Mouse (Mus musculus) gastrocnemius, adult 8-10 months (tissue): ENCODE measurements around the gene Bank1. TPM values are rescaled to one million over a fixed set of nuclear protein-coding genes. Genes with fewer than 3 reads are reported as not detected.
"Not testable (repeated sequence)": the region's sequence is repeated elsewhere in the genome, so short reads cannot be mapped to it uniquely, and the experiment has no call there.

Source experiments
- DNase-seq, 2 experiments: peaks; one replicate each; pipeline ENCODE4 v3.0.0; 2022; ENCODE audit warnings: low spot score in 2 of 2
- total RNA-seq, 4 experiments: library from RNA; stranded (reverse); gene quantifications; 2 replicates each; pipeline ENCODE4 v1.2.4; 2022

Gene Bank1
- under 1 TPM in 3 of 4 experiments, not detected in 1; 0.10 to 0.52 (median 0.38) TPM for total RNA-seq

DNA sequence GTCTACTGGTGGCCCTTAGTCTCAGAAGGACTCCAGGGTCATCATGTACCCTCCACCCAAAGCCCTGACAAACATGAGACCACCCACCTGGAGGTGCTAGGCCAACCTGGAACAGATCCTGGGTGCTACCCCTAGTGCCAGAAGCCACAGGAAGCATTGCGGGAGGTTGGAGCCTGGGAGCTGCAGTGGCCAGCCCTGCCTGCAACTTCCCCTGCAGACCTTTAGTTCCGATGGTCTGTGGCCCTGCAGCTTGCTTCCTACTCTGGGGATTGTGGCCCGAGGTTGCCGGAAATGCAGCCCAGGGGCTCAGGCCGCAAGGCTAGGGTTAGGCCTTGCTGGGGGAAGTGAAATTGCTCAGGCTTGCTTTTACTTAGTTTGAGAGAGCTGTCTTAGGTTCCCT is at the start of gene Bank1:
TSS of gene Bank1 (minus strand) at position 284 of the 400 bp plus-strand sequence.
- DNase-seq: peak in 1 of 2 experiments; percentile 3

DNA sequence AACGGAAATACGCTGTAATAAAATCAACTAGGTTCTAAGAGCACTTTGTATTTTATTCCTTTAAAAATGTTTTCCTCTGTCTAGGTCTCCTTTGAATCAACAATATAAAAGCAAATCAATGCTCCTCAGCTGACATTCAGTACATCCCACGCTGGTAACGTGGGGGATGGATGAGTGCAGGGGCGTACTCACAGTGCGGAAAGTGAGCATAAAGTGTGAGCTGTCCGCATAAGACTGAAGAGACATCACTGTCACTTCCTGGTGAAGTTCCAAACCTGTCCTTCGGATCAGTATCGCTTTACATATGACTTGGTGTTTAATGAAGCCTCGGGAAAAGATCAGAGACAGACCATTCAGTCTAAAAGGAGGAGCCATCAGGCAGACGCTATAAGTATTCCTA is 44.0 kb upstream of the Bank1 start:
- DNase-seq: no peak

DNA sequence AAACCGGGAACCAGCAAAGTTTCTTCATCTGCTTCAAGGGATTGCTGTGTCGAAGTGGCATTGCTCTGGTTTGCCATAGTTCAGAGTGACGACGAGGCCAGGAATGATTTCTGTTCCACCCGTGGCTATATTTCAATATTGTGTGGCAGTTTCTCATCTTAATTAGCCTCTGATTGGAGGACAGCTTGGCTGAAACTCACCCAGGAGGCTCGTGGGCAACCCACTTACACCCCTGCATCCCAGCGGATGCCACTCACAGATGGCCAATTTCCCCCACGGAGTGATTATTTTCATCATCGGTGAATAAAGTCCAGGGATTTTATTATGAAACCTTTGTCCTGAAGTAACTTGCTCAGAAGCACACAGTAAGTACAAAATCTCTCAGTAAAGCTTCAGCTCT is 43.6 kb upstream of the Bank1 start:
- DNase-seq: no peak

DNA sequence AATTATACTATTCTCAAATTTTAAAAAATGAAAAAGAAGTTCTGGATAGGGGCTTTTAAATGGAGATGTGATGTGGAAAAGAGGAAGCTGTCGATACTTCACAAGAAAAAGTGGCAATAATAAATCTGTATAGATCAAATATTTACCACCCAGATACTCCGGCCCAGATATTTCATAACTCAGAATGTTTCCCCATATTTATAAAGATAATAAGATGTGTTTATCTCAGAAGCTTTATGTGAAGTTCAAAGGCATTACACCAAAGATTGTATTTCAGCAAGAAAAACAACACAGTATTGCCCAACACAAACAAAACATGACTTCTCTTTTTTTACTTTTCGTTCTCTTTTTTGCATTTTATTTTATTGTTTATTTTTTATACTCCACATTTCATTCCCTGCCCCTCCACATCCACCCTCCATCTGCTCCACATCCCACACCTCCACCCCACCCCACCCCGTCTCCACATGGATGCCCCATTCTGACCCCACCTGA is 42.7 kb upstream of the Bank1 start:
- no peak for DNase-seq

DNA sequence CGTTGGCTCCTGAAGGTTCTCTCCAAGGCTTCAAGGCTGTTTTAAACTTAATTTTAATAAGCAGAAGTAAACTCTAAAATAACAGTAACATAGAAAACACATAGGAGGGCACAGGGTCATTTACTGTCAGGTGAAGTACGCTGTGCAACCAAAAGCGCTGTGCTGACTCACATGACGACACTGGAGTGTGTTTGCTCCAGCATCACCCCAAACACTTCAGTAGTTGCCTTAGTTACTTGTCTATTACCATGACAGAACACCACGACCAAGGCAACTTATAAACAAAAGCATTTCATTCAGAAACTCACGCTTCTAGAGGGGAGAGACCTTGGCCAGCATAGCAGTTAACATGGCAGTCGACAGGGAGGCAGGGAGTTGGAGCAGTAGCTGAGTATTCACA is 23.8 kb upstream of the Bank1 start:
- DNase-seq: no peak

DNA sequence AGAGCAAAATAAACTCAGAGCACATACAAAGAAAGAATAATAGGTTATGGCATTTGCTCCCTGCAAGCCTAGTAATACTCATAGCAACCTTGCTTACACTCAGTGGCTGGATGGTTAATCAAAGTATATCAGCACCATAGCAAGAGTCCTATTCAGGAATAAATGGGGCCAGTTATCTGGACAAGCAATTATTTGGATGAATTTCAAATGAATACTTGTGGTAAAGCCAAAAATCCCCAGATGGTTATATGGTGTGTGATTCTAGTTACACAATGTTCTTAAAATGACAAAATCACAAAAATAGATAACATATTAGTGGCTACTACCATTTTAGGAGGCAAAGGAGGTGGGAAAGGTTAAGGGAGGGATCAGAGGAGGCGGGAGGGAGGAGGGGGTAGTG is 22.7 kb upstream of the Bank1 start:
- no peak for DNase-seq

DNA sequence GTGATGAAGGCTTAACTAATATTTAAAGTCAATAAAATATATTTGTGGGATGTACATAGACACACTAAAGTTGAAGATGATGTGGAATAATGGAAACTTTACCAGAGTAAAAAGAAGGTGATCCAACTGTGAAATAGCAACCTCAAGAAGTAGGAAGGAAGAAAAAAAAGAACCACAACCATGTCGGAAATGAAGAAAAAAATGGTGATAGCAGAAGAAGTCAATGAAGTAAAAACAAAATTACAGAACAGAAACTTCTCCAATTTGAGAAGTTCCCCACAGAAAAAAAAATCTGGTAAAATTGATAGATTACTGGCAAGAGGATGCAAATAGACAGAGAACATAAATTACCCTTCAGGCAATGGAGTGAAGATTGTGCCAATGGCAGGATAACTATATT is 21.4 kb upstream of the Bank1 start:
- no peak for DNase-seq

DNA sequence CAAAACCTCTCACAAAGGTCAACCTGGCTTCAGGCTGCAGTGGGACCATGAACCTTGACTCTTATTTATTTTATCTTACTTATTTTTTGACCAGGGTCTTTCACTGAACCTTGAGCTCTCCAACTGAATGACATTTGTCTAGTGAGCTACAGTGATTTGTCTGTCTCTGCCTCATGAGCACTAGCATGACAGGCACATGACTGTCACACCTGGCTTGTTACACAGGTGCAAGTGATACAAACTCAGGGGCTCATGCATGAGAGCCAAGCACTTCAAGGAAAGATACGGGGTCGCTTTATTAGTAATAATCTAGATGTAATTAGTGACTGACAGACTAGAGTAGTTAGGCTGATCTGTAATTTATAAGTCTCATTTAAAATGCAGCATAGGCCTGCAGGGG is 16.0 kb upstream of the Bank1 start:
- no peak for DNase-seq

DNA sequence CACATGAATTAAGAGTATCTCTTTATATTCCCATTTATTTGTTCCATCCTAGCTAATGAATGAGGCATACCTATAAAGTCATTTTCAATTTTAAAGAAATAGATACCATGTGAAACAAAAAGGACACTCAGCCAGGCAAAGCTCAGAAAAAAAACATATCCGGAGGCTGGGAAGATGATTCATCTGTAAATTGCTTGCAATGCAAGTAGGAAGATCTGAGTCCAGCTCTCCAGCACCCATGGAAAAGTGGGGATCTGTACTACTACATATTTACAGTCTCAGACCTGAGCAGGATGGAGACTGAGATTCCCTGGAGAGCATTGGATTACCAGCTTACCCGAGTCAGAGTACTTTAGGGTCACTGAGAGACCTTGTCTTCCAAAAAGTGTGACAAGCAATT is 14.0 kb upstream of the Bank1 start:
- DNase-seq: no peak

DNA sequence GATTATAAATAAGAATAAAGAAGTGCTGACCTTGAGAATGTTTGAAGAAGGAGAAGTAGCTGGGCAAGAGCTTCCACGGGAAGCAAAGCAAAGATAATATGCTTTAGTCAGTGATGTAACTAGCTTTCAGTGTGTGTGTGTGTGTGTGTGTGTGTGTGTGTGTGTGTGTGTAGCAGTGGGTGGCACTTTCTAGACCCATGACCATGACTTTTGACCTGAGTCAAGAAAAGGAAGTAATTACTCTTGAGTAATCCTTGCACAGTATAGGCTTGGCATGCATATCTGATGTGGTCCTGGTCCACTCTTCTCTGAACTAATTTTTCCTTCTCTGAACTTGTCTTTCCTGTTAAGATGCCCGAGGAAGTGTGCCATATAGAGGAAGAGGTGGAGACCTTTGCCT is 5.3 kb upstream of the Bank1 start:
- DNase-seq: no peak

DNA sequence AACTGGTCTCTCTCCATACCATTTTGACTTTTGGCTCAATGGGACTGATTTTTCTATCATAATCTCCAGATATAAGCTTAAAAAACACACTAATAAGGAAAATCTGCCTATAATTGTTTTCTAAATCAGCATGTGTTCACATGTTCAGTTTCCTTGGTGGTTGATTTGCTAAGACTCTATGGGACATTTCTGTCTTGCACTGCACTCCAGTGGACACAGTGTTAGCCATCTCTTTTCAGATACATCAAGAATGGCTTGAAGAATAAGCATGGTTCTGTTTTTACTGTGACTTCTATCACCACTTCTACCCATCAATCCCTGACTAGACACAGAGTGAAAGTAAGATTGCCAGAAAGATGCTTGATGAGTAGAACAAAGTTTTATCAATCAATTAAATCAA is 4.2 kb upstream of the Bank1 start:
- no peak for DNase-seq

DNA sequence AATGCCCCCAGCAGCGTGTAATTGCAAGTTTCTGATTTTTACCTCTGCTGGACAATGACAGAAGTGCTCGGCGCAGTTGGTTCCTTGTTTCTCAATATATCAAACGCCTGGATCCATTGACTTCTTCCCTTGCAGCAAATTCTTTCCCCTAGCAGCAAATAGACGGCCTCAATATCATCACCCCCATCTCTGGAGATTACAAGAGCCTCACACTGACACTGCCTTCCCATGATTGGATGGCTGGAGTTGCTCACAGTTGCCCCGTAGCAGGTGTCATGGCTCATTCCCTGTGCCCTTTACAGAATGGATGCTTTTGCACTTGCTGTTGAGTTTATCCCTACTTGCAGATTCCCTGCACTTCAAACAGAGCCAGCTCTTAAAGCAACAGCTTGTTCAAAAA is 3.3 kb upstream of the Bank1 start:
- DNase-seq: no peak

DNA sequence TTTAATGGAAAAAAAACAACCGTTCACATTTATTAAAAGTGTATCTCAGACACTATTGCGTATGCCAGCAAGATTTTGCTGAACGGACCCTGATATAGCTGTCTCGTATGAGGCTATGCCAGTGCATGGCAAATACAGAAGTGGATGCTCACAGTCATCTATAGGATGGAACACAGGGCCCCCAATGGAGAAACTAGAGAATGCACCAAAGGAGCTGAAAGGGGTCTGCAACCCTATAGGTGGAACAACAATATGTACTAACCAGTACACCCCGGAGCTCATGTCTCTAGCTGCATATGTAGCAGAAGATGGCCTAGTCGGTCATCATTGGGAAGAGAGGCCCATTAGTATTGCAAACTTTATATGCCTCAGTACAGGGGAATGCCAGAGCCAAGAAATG is 1.1 kb downstream of the Bank1 start:
- not testable (repeated sequence) for DNase-seq

DNA sequence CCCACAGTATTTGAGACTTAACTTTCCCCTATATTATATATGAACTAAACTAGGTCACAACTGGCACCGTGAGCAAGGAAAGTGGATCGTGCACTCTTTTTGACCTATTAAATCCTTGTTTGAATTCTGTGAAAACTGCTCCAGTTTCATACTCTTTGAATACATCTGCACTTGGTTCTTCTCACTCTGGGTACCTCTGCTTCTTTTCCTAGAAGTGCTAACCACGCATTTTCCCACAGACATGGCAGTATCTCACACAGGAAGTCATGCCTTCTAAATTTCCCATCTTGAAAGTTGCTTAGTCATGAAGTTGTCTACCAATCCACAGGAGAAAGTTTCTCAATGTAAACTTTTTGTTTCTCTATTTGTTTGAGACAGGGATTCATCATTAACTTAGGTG is 3.9 kb downstream of the Bank1 start:
- DNase-seq: no peak

DNA sequence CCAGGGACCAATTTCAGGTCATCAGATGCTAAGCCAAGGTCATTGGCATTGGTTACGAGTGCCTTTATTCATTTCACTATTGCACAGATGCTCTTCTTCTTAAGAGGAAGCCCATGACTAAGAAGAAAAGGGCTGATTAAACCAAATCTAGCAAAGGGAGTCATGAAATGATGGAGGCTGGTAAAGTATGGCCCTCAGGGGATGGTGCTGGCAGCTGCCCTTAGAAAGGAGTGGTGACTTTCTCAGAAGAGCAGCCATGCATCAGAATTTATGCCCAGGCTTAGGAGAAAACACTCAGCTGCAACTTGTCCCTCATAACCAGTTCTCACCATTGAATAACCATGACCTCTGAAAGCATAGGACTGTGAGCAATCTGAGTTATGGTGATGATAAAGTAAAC is 17.4 kb downstream of the Bank1 start:
- DNase-seq: no peak

DNA sequence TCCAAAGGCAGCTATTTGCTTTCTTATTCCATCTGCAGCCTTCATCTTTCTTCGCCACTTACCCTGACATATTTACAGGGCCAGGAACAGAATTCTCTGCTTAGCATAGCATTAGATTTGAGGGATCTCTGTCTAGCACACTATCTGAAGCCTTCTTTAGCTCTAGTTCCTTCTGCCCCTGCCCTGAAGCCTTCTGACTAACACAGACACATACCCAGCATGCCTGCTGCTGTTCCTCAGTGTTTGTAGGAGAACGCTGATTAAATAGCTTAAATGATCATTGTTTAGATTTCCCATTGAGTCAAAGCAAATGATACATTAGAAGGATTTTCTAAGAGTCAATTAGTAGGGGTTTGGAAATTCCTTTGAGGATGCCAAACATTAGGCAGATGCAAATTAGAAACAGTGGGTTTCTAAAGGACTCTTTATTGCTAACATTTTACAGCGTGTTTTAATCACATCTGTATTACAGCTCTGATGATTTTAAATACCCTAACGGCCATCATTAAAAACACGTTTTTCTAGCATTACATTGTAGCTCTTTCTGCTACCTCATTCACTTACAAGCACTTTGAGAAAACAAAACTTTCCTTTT is 19.2 kb downstream of the Bank1 start:
- DNase-seq: no peak

DNA sequence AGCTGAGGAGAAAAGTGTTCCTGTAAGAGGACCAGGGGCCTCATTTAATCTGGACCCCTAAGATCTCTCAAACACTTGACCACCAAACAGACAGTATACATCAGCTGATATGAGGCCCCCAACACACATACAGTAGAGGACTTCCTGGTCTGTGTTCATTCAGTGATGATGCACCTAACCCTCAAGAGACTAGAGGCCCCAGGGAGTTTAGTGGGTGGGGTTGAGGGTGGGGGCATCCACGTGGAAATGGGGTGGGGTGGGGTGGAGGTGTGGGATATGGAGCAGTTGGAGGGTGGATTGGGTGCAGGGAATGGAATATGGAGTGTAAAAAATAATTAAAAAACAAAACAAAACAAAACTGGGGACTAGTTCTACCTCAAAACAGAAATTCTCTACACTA is 23.3 kb downstream of the Bank1 start:
- no peak for DNase-seq

DNA sequence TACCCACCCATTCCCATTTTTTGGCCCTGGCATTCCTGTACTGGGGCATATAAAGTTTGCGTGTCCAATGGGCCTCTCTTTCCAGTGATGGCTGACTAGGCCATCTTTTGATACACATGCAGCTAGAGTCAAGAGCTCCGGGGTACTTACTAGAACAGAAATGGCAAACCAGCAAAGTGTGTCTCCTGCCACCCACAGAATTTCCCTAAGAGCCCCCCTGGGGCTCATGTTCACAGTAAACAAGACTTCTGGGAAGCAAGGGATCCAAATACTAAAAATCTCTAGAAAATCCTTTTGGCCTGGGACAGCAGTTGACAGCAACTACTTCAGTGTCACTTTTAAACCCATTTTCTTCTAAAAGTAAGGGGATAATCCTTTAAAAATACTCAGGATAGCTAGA is 25.1 kb downstream of the Bank1 start:
- not testable (repeated sequence) for DNase-seq

DNA sequence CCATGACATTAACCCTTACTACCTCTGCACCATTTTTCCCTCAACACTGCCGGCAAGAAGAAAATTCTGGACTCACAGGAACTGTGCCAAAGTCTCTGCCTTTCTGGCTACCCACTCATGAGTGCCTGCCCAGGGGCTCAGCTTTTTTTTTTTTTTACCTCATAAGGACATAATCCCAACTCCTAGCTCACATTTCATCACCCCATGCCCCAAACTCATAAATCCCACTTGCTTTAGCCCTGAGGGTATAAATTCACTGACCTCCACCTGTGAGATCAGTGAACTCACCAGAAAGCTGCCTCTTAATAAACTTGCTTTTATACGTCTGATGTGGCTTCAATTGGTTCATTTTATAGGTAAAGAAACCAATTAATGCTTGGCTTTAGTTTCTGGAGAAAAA is 28.5 kb downstream of the Bank1 start:
- no peak for DNase-seq

DNA sequence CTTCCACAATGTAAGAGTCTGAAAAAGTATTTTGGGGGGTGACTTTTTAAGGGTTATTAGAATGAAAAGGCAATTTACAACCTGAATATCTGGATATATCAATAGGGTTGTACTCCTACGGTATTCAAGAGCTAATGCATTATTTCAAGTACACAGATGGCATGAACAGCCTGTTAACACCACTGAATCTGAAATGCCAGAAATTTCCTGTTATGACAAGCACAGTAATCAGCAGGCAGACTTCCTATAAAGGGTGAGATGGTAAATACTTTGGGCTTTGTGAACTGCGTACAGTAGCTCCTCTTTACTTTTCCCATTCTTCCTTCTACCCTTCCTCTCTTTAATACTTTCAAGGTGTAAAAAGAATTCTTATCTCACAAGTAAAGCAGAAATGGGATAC is 30.6 kb downstream of the Bank1 start:
- no peak for DNase-seq

DNA sequence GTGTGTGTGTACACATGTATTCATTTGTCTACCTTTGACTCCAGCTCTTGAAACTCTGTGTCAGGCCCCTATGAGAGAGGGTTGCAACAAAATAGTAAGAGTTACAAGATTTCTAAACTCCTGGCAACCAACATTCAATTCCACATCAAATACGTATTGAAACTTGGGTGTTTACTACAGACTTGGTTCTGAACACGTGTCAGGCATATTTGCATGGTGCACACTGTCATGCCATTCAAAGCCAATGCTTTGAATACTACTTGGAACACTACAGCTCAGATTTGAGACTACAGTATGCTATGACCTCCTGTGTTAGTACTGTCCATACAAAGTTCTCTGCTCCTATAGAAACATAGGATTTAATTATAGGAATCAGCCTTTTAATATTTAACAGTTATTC is 38.0 kb downstream of the Bank1 start:
- DNase-seq: no peak

DNA sequence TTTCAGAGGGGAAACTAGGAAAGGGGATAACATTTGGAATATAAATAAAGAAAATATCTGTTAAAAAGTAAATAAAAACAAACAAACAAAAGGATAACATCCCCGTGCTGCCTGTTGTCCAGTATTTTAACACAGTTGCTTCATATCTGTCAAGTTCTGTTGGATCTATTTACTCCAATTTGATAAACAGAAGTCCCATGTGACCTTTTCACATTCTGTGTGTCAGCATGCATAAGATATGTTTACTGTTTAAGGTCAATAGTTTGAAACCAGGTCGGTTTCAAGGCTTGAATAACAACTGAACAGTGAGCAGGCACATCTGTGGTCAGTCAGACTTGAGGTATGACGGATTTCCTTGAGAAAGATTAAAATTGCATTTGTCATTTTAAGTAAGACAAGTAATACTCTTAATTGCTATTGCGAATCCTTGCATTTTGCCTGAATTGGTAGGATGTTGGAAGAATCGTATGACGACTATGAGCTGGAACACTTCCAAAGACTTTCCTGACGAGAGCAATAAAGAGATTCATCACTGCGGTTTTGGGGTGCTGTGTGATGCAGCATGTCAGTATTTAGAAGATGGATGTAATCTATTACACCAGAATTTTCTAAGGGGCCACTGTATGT is 60.8 kb downstream of the Bank1 start:
- no peak for DNase-seq

DNA sequence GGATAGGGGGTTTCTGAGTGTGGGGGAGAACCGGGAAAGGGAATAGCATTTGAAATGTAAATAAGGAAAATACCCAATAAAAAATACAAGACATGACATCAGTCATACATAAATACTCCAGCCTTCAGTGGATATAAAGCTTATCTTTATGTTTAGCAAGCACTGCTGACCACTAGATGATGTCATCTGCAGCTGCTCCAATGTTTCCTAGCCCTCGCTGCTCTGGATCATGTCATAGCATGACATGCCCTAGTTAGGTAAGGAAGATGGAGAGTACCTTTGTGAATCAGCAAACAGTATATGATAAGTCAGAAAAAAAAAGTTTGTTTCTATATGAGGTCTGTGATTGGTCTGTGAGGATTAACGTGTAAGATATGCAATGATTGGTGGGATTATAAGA is 68.1 kb downstream of the Bank1 start:
- no peak for DNase-seq

DNA sequence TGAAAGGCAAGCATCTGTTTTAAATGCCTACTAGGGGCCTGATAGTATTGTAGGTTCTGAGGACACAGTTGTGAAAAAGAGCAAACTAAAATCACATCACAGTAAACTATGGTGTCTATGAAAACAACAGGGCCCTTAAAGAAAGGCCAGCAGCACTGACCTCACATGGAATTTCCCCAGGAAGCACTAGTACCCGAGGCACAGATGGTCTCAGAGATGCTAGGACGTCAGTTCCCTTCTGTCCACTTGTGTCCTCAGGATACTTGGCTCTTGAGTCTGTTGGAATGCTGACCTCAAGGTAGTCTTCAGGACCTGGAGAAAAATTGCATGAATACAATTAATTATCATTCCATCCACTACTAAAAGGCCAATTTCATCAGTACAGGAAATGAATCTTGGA is 71.2 kb downstream of the Bank1 start:
- no peak for DNase-seq
